Mouse (Mus musculus): ENCODE measurements around the gene Ppp2r3a.

The Ppp2r3a gene

GRCm38 (mm10) chr9:101061035-101061434, 190.6 kb downstream of the Ppp2r3a start:
- H3K36me3 ChIP-seq (ENCODE audit: control insufficient read depth, insufficient read depth, low read length, poor library complexity, severe bottlenecking): no peaks in the 10 kb centered on the region
- peak; percentile 91 for DNase-seq (ENCODE audit: low read depth, low spot score)
- H3K27me3 ChIP-seq (ENCODE audit: control insufficient read depth, insufficient read depth, low read length, poor library complexity, severe bottlenecking): no peaks in the 10 kb centered on the region

- no peaks in the 10 kb centered on the region for H3K36me3 ChIP-seq (ENCODE audit: control insufficient read depth, insufficient read depth, low read length, poor library complexity, severe bottlenecking)
- H3K27me3 ChIP-seq (ENCODE audit: control insufficient read depth, insufficient read depth, low read length, poor library complexity, severe bottlenecking): no peaks in the 10 kb centered on the region
- no peak for DNase-seq (ENCODE audit: low read depth, low spot score)
Observed at GRCm38 (mm10) chr9:101057156-101057555, 194.4 kb downstream of the Ppp2r3a start.
